Mouse (Mus musculus) embryonic fibroblast, embryonic 13.5 days (primary cell): ENCODE measurements at regions not wholly inside any gene's neighbourhood (a gene's known extent, or its start where the extent isn't known, plus 50 kb on each side); places are given as distances from the start of the nearest gene placed in this dataset.

Experiments
- CTCF ChIP-seq: IDR thresholded peaks from 2 replicates; pipeline ENCODE4 v1.5.1; 2011; ENCODE audit warnings: mild to moderate bottlenecking, control low read depth, low read length, moderate library complexity, borderline replicate concordance; ENCODE audit not compliant: insufficient read depth
- POLR2A ChIP-seq: IDR thresholded peaks from 2 replicates; pipeline ENCODE4 v1.6.1; 2011; ENCODE audit warnings: low read depth, mild to moderate bottlenecking, control low read depth, low read length, moderate library complexity

GRCm38 (mm10) chr19:35151841-35152240 lies 229.7 kb downstream of the Kif20b start:
- TF ChIP-seq CTCF (no peak), POLR2A (no peak)
